Mouse (Mus musculus): Measurements from ENCODE around the gene Lrp5. TPM values are rescaled to one million over a fixed set of nuclear protein-coding genes. Genes with fewer than 3 reads are reported as not detected.

Lrp5 gene
- polyA plus RNA-seq, 1 experiment from 2014 or later, result 0.98 TPM

GRCm38 (mm10) chr19:3623294-3623693 lies 63.1 kb downstream of the Lrp5 start:
- ATAC-seq (ENCODE audit: low read depth), result no peak
- over 99% methylated on average over 4 of the region's 4 CpGs for WGBS
- Histone ChIP-seq H3K27me3 (ENCODE audit: control insufficient read depth, insufficient read depth, low read length) (no peaks in the 10 kb centered on the region), H3K9me3 (ENCODE audit: control insufficient read depth, low read length) (no peaks in the 10 kb centered on the region), H3K36me3 (ENCODE audit: control insufficient read depth, insufficient read depth, low read length) (no peaks in the 10 kb centered on the region; the same call in 1 of the 2 replicates), H3K27ac (ENCODE audit: low read depth, low read length) (no peak overlapping the region), H3K9ac (replicated peaks; ENCODE audit: low read depth, low read length) (no peak overlapping the region), H3K4me1 (ENCODE audit: control insufficient read depth, insufficient read depth, low read length) (no peaks in the 10 kb centered on the region), H3K4me3 (ENCODE audit: low read depth, low read length) (no peak overlapping the region), H3K4me2 (ENCODE audit: low read depth, low read length) (no peak overlapping the region)

DNA sequence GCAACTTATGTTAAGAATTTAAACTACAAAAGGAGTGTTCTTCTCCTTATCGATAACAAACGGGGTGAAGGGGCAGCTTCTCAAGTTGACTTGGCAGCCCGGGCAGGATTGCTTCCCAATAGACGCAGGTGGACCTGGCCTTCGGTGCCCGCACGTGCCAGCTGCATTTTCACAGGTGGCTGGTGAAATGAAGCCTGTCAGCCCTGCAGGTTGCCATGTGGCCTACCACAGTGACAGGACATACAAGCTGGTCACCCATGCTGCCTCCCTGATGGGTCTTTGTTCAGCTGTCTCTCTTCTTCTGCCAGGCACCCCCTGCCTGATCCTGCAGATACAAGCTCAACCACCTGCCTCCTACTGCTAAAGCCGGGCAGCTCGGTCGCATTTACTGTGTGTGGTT lies 65.5 kb downstream of the Lrp5 start:
- no peak overlapping the region for H3K4me3 ChIP-seq (ENCODE audit: low read depth, low read length)
- H3K4me1 ChIP-seq (ENCODE audit: control insufficient read depth, insufficient read depth, low read length), result no peaks in the 10 kb centered on the region
- WGBS, result 94% methylated on average over 10 of the region's 10 CpGs
- ATAC-seq (ENCODE audit: low read depth), result no peak
- H3K27ac ChIP-seq (ENCODE audit: low read depth, low read length), result no peak overlapping the region
- no peaks in the 10 kb centered on the region for H3K27me3 ChIP-seq (ENCODE audit: control insufficient read depth, insufficient read depth, low read length)
- no peaks in the 10 kb centered on the region for H3K9me3 ChIP-seq (ENCODE audit: control insufficient read depth, low read length)
- H3K36me3 ChIP-seq (ENCODE audit: control insufficient read depth, insufficient read depth, low read length), result no peaks in the 10 kb centered on the region; the same call in 1 of the 2 replicates
- H3K4me2 ChIP-seq (ENCODE audit: low read depth, low read length), result no peak overlapping the region
- H3K9ac ChIP-seq (replicated peaks; ENCODE audit: low read depth, low read length), result no peak overlapping the region

- ATAC-seq (ENCODE audit: low read depth), result no peak
- Histone ChIP-seq H3K9ac (replicated peaks; ENCODE audit: low read depth, low read length) (no peak overlapping the region), H3K27ac (ENCODE audit: low read depth, low read length) (no peak overlapping the region), H3K4me3 (ENCODE audit: low read depth, low read length) (no peak overlapping the region), H3K4me2 (ENCODE audit: low read depth, low read length) (no peak overlapping the region), H3K4me1 (ENCODE audit: control insufficient read depth, insufficient read depth, low read length) (no peaks in the 10 kb centered on the region), H3K36me3 (ENCODE audit: control insufficient read depth, insufficient read depth, low read length) (no peaks in the 10 kb centered on the region; the same call in 1 of the 2 replicates), H3K9me3 (ENCODE audit: control insufficient read depth, low read length) (no peaks in the 10 kb centered on the region), H3K27me3 (ENCODE audit: control insufficient read depth, insufficient read depth, low read length) (no peaks in the 10 kb centered on the region)
- WGBS, result 90% methylated on average over 2 of the region's 2 CpGs
Measured at GRCm38 (mm10) chr19:3619359-3619758, 67.0 kb downstream of the Lrp5 start.

DNA sequence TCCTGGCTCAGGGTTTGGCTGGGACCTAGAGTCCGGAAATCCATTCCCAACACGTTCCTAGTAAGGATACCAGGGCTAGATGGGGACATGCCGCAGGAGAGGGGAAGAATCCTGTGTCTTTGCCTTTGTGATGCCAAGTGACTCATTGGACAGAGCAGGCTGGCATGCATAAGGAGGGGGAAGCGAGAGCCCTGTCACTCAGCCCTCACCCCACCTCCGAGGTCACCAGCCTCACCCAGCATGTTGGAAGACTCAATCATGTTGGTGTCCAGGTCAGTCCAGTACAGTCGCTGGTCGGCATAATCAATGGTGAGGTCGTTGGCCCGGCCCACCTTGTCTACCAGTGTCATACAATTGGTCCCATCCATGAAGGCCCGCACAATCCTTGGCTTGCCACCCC lies 72.4 kb downstream of the Lrp5 start:
- H3K36me3 ChIP-seq (ENCODE audit: control insufficient read depth, insufficient read depth, low read length), result no peaks in the 10 kb centered on the region; the same call in 1 of the 2 replicates
- no peak for ATAC-seq (ENCODE audit: low read depth)
- H3K4me1 ChIP-seq (ENCODE audit: control insufficient read depth, insufficient read depth, low read length), result no peaks in the 10 kb centered on the region
- no peak overlapping the region for H3K9ac ChIP-seq (replicated peaks; ENCODE audit: low read depth, low read length)
- no peak overlapping the region for H3K4me2 ChIP-seq (ENCODE audit: low read depth, low read length)
- H3K27me3 ChIP-seq (ENCODE audit: control insufficient read depth, insufficient read depth, low read length), result no peaks in the 10 kb centered on the region
- H3K9me3 ChIP-seq (ENCODE audit: control insufficient read depth, low read length), result no peaks in the 10 kb centered on the region
- H3K27ac ChIP-seq (ENCODE audit: low read depth, low read length), result no peak overlapping the region
- WGBS, result 97% methylated on average over 10 of the region's 10 CpGs
- H3K4me3 ChIP-seq (ENCODE audit: low read depth, low read length), result no peak overlapping the region

DNA sequence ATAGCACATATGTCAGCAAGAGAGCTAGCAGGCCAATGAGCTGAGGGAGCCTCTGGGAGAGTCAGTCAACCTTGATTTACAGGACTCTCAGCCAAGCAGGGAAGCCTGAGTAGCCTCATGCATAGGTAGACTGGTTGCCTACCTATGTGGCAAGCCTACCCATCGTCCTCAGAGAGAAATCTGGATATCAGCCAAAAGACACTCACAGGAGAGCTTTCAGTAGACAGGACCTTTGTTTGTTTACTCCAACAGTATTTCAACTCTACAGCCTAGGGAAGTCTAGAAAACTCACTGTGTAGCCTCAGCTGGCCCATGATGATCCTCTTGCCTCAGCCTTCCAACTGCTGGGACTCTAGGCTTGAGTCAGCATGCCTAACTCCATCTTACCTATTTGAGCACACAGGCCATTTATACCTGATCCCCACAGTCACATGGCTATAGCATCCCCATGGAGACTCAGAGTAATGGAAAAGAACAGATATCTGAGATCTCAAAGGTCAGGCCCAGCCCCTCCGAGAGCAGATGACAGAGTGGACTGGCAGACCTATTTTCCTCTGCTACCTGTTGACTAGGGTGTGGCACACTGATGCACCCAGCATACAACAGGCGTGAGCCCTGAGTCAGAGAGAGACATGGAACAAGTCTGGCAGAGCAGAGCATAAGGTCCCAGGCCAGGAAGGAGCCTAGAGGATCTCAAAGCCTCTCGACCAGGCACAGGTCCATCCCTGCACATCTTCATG lies 73.7 kb downstream of the Lrp5 start:
- WGBS, result 92% methylated on average over 4 of the region's 4 CpGs
- Histone ChIP-seq H3K9me3 (ENCODE audit: control insufficient read depth, low read length) (no peaks in the 10 kb centered on the region), H3K4me2 (ENCODE audit: low read depth, low read length) (no peak overlapping the region), H3K27me3 (ENCODE audit: control insufficient read depth, insufficient read depth, low read length) (no peaks in the 10 kb centered on the region), H3K27ac (ENCODE audit: low read depth, low read length) (no peak overlapping the region), H3K4me1 (ENCODE audit: control insufficient read depth, insufficient read depth, low read length) (no peaks in the 10 kb centered on the region), H3K9ac (replicated peaks; ENCODE audit: low read depth, low read length) (no peak overlapping the region), H3K36me3 (ENCODE audit: control insufficient read depth, insufficient read depth, low read length) (no peaks in the 10 kb centered on the region; the same call in 1 of the 2 replicates), H3K4me3 (ENCODE audit: low read depth, low read length) (no peak overlapping the region)
- no peak for ATAC-seq (ENCODE audit: low read depth)

GRCm38 (mm10) chr19:3611730-3612129 lies 74.6 kb downstream of the Lrp5 start:
- ATAC-seq (ENCODE audit: low read depth), result no peak
- Histone ChIP-seq H3K9me3 (ENCODE audit: control insufficient read depth, low read length) (no peaks in the 10 kb centered on the region), H3K4me1 (ENCODE audit: control insufficient read depth, insufficient read depth, low read length) (no peaks in the 10 kb centered on the region), H3K4me3 (ENCODE audit: low read depth, low read length) (no peak overlapping the region), H3K36me3 (ENCODE audit: control insufficient read depth, insufficient read depth, low read length) (no peaks in the 10 kb centered on the region; the same call in 1 of the 2 replicates), H3K27ac (ENCODE audit: low read depth, low read length) (no peak overlapping the region), H3K27me3 (ENCODE audit: control insufficient read depth, insufficient read depth, low read length) (no peaks in the 10 kb centered on the region), H3K4me2 (ENCODE audit: low read depth, low read length) (no peak overlapping the region), H3K9ac (replicated peaks; ENCODE audit: low read depth, low read length) (no peak overlapping the region)
- 89% methylated on average over 8 of the region's 8 CpGs for WGBS

GRCm38 (mm10) chr19:3610886-3611285 lies 75.5 kb downstream of the Lrp5 start:
- Histone ChIP-seq H3K4me2 (ENCODE audit: low read depth, low read length) (no peak overlapping the region), H3K36me3 (ENCODE audit: control insufficient read depth, insufficient read depth, low read length) (no peaks in the 10 kb centered on the region; the same call in 1 of the 2 replicates), H3K27me3 (ENCODE audit: control insufficient read depth, insufficient read depth, low read length) (no peaks in the 10 kb centered on the region), H3K27ac (ENCODE audit: low read depth, low read length) (no peak overlapping the region), H3K9ac (replicated peaks; ENCODE audit: low read depth, low read length) (no peak overlapping the region), H3K4me3 (ENCODE audit: low read depth, low read length) (no peak overlapping the region), H3K4me1 (ENCODE audit: control insufficient read depth, insufficient read depth, low read length) (no peaks in the 10 kb centered on the region), H3K9me3 (ENCODE audit: control insufficient read depth, low read length) (no peaks in the 10 kb centered on the region)
- ATAC-seq (ENCODE audit: low read depth), result no peak
- WGBS, result 100% methylated on average over 2 of the region's 2 CpGs

DNA sequence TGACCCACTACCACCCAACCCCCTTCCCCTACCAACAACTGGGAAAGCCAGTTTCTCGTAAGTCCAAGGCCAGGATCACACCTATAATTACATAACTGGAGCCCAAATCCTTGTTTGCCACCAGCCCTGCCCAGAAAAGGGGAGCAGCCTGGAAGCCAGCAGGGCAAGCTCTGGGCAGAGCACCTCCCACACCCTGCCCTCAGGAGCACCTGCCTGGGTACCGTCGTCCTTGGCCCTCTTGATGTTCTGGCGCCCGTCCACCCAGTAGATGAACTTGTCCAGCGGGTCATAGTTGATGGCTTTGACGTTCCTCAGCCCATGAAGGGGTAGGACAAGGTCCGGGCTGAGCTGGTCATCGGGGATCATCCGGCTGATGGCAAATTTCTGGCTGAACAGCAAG lies 76.5 kb downstream of the Lrp5 start:
- H3K36me3 ChIP-seq (ENCODE audit: control insufficient read depth, insufficient read depth, low read length), result no peaks in the 10 kb centered on the region; the same call in 1 of the 2 replicates
- H3K4me3 ChIP-seq (ENCODE audit: low read depth, low read length), result no peak overlapping the region
- no peak overlapping the region for H3K9ac ChIP-seq (replicated peaks; ENCODE audit: low read depth, low read length)
- no peak for ATAC-seq (ENCODE audit: low read depth)
- no peaks in the 10 kb centered on the region for H3K27me3 ChIP-seq (ENCODE audit: control insufficient read depth, insufficient read depth, low read length)
- no peaks in the 10 kb centered on the region for H3K4me1 ChIP-seq (ENCODE audit: control insufficient read depth, insufficient read depth, low read length)
- no peaks in the 10 kb centered on the region for H3K9me3 ChIP-seq (ENCODE audit: control insufficient read depth, low read length)
- H3K27ac ChIP-seq (ENCODE audit: low read depth, low read length), result no peak overlapping the region
- no peak overlapping the region for H3K4me2 ChIP-seq (ENCODE audit: low read depth, low read length)
- WGBS, result 95% methylated on average over 10 of the region's 10 CpGs

- H3K4me2 ChIP-seq (ENCODE audit: low read depth, low read length), result no peak overlapping the region
- no peak for ATAC-seq (ENCODE audit: low read depth)
Measured at GRCm38 (mm10) chr19:3594316-3594715, 92.0 kb downstream of the Lrp5 start.

More at GRCm38 (mm10) chr19:3594316-3594715, 92.0 kb downstream of the Lrp5 start:
- WGBS, result 95% methylated on average over 5 of the region's 5 CpGs
- Histone ChIP-seq H3K36me3 (ENCODE audit: control insufficient read depth, insufficient read depth, low read length) (no peaks in the 10 kb centered on the region), H3K4me1 (ENCODE audit: control insufficient read depth, insufficient read depth, low read length) (no peaks in the 10 kb centered on the region), H3K9ac (replicated peaks; ENCODE audit: low read depth, low read length) (no peak overlapping the region), H3K27me3 (ENCODE audit: control insufficient read depth, insufficient read depth, low read length) (no peaks in the 10 kb centered on the region), H3K9me3 (ENCODE audit: control insufficient read depth, low read length) (no peaks in the 10 kb centered on the region), H3K27ac (ENCODE audit: low read depth, low read length) (no peak overlapping the region), H3K4me3 (ENCODE audit: low read depth, low read length) (no peak overlapping the region)

Data from neural tube, embryonic 14.5 days (tissue).